Mouse (Mus musculus) small intestine, adult 2 months (tissue): ENCODE results near the gene Taf12. TPM values are rescaled to one million over a fixed set of nuclear protein-coding genes. Genes with fewer than 3 reads are reported as not detected.
"Not testable (repeated sequence)": the region's sequence is repeated elsewhere in the genome, so short reads cannot be mapped to it uniquely, and the experiment has no call there.

Source experiments
- H3K27ac ChIP-seq: fragments of 200-500 bp; 2 replicates; pipeline ENCODE4 v1.5.1; 2012; ENCODE audit warnings: low read depth, low read length, control low read depth, inconsistent platforms; ENCODE audit not compliant: insufficient read depth
- H3K27me3 ChIP-seq: fragments of 200-500 bp; 2 replicates; pipeline ENCODE4 v1.6.1; 2012; ENCODE audit warnings: mild to moderate bottlenecking, moderate library complexity, low read length, inconsistent platforms; ENCODE audit not compliant: control insufficient read depth, insufficient read depth
- H3K36me3 ChIP-seq: fragments of 200-500 bp; 2 replicates; pipeline ENCODE4 v1.6.1; 2012; ENCODE audit warnings: mild to moderate bottlenecking, low read length, control low read depth, inconsistent platforms; ENCODE audit not compliant: control insufficient read depth, insufficient read depth
- H3K4me1 ChIP-seq: fragments of 200-500 bp; 2 replicates; pipeline ENCODE4 v1.6.1; 2012; ENCODE audit warnings: low read length, inconsistent platforms, mixed read lengths; ENCODE audit not compliant: control insufficient read depth, insufficient read depth, insufficient read length
- H3K4me3 ChIP-seq: fragments of 200-500 bp; 2 replicates; pipeline ENCODE4 v1.5.1; 2012; ENCODE audit warnings: low read depth, mild to moderate bottlenecking, control low read depth, inconsistent platforms, low read length, moderate library complexity
- CTCF ChIP-seq: fragments of 200-500 bp; IDR thresholded peaks from 2 replicates; pipeline ENCODE4 v1.5.1; 2012; ENCODE audit warnings: low read depth, mild to moderate bottlenecking, control low read depth, inconsistent platforms, low read length, moderate library complexity, mixed read lengths; ENCODE audit not compliant: insufficient replicate concordance, insufficient read length; ENCODE audit errors: extremely low read depth
- POLR2A ChIP-seq: fragments of 200-500 bp; IDR thresholded peaks from 2 replicates; pipeline ENCODE4 v1.6.1; 2012; ENCODE audit warnings: low read depth, mild to moderate bottlenecking, control low read depth, inconsistent platforms, low read length, moderate library complexity
- WGBS: fragments of 180-500 bp; shearing (Covaris S2); methylation state at CpG from one replicate; pipeline ENCODE4 v1.1.7; 2018; 5-methylcytosine and 5-hydroxymethylcytosine counted together
- polyA plus RNA-seq: library from polyadenylated mRNA; depleted of rRNA; stranded (reverse); fragments of >200 nt; gene quantifications from 2 replicates; pipeline ENCODE4 v1.2.3, GENCODE M21; 2012

The Taf12 gene
- polyA plus RNA-seq, 1 experiment, result 4.5 TPM

GRCm38 (mm10) chr4:132269740-132270560, 4.2 kb upstream of the Taf12 start:
- WGBS, result under 1% methylated on average over 35 of the region's 35 CpGs
- no peak for TF ChIP-seq CTCF
- TF ChIP-seq POLR2A, result peak; percentile 100

GRCm38 (mm10) chr4:132273166-132273565, 1.0 kb upstream of the Taf12 start:
- Histone ChIP-seq H3K27ac (no peak overlapping the region), H3K4me1 (0 out of 2 replicates have a peak, but pooled peaks cover 1% of the 10 kb centered on the region), H3K27me3 (no peaks in the 10 kb centered on the region), H3K4me3 (no peak overlapping the region), H3K36me3 (no peaks in the 10 kb centered on the region)
- TF ChIP-seq POLR2A, result no peak
- TF ChIP-seq CTCF, result no peak
- 21% methylated on average over 2 of the region's 2 CpGs for WGBS

More at GRCm38 (mm10) chr4:132269740-132270560, 4.2 kb upstream of the Taf12 start:
- no peaks in the 10 kb centered on the region for H3K36me3 ChIP-seq
- H3K4me3 ChIP-seq, result peak overlapping the region; percentile 25
- no peaks in the 10 kb centered on the region for H3K27me3 ChIP-seq
- H3K4me1 ChIP-seq, result no peaks in the 10 kb centered on the region
- H3K27ac ChIP-seq, result peak overlapping the region; percentile 96

- Histone ChIP-seq H3K36me3 (peaks cover 3% of the 10 kb centered on the region; the same call in 1 of the 2 replicates), H3K4me1 (0 out of 2 replicates have a peak, but pooled peaks cover 1% of the 10 kb centered on the region), H3K27me3 (no peaks in the 10 kb centered on the region), H3K4me3 (no peak overlapping the region), H3K27ac (no peak overlapping the region)
- TF ChIP-seq POLR2A (no peak), CTCF (no peak)
- WGBS, result 93% methylated on average over 3 of the region's 3 CpGs
Measured at GRCm38 (mm10) chr4:132275949-132276348, 1.8 kb downstream of the Taf12 start.

DNA sequence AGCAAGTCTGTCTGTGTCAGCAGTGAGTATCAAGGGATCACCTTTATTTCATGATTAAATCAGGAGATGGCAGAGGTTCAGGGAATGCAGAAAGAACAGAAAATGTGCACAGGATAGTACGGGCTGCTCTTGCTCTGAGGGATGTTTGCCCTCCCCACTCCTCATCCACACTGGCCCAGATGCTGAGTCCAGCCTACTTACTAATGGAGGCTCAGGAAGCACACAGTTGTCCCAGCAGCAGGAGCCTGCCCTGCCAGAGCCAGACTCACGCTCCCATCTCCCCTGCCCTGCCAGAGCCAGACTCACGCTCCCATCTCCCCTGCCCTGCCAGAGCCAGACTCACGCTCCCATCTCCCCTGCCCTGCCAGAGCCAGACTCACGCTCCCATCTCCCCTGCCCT, 14.7 kb downstream of the Taf12 start:
- H3K36me3 ChIP-seq, result peaks cover 42% of the 10 kb centered on the region
- H3K27me3 ChIP-seq, H3K27ac ChIP-seq, H3K4me3 ChIP-seq, H3K4me1 ChIP-seq: not testable (repeated sequence)
- WGBS, result 98% methylated on average over 4 of the region's 5 CpGs

- no peak for TF ChIP-seq POLR2A
- no peak for TF ChIP-seq CTCF
- H3K36me3 ChIP-seq, result peaks cover 31% of the 10 kb centered on the region
- WGBS, result 96% methylated on average over 4 of the region's 4 CpGs
- no peaks in the 10 kb centered on the region for H3K27me3 ChIP-seq
- no peaks in the 10 kb centered on the region for H3K4me1 ChIP-seq
- H3K27ac ChIP-seq, result no peak overlapping the region
- H3K4me3 ChIP-seq, result no peak overlapping the region
Measured at GRCm38 (mm10) chr4:132291056-132291455, 16.9 kb downstream of the Taf12 start.

DNA sequence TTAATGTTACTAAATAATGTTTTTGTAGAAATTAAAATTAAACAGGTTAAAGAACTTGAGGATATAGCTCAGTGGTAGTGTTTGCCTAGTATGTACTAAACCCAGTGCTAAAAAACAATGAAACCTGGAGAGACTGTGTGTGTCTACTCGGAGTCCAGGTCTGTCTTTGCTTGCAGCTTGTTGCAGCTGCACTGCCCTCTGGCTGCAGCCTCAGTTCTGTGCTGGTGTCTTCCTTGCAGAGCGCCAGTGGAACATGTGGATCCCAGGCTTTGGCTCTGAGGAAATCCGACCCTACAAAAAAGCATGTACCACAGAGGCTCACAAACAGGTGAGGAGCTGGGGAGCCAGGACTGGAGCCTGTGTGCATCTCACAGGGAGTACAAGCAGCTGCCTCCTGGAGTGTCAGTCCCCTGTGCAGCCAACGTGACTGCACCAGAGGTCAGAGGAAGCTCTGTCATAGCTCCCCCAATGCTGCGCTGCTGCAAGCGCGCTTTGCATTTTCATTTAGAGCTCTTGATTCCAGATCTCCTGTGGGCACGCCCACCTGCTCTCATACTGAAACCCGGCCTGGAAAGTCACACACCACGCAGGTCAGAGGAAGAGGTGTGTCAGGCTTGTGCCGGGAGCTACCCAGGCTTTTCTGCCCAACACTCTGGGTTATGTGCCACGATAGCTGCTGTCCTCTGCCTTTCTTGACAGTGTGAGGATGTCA, 17.6 kb downstream of the Taf12 start:
- Histone ChIP-seq H3K4me1 (no peaks in the 10 kb centered on the region), H3K27ac (no peak overlapping the region), H3K36me3 (peaks cover 28% of the 10 kb centered on the region), H3K4me3 (no peak overlapping the region), H3K27me3 (no peaks in the 10 kb centered on the region)
- 89% methylated on average over 12 of the region's 12 CpGs for WGBS
- TF ChIP-seq POLR2A, result no peak
- no peak for TF ChIP-seq CTCF

DNA sequence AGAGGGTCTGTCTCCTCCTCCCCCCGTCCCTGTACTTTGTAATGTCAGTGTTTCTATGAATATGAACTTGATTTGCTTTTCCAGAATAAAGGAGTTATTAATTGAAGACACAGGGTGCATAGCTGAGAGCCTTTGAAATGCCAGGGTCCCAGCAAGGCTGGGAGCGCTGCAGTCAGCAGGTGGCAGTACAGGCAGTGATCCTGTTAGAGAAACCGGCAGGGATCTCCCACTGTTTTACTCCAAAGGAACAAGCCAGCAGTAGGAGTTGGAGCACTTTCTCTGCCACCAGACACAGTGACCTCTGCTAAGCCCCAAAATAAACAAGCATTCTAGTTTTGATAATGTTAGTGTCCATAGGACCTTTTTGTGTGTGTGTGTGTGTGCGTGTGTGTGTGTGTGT, 18.8 kb downstream of the Taf12 start:
- no peak for TF ChIP-seq POLR2A
- peak; percentile 45; the same call in 1 of the 2 replicates for TF ChIP-seq CTCF
- no peak overlapping the region for H3K27ac ChIP-seq
- peaks cover 27% of the 10 kb centered on the region for H3K36me3 ChIP-seq
- no peak overlapping the region for H3K4me3 ChIP-seq
- 67% methylated on average over 4 of the region's 4 CpGs for WGBS
- no peaks in the 10 kb centered on the region for H3K27me3 ChIP-seq
- no peaks in the 10 kb centered on the region for H3K4me1 ChIP-seq
